Mouse (Mus musculus) intestine, postnatal 0 days (tissue): ENCODE data around the gene Cir1. TPM values are rescaled to one million over a fixed set of nuclear protein-coding genes. Genes with fewer than 3 reads are reported as not detected.

Experiments used
- ATAC-seq: fragments of 200-750 bp; cut with Nextera tagmentation; 2 replicates; pipeline ENCODE4 v1.8.0; 2017; ENCODE audit warnings: mild to moderate bottlenecking, moderate TSS enrichment, moderate library complexity
- H3K27ac ChIP-seq: fragments of 300-500 bp; sonication (generic); 2 replicates; pipeline ENCODE4 v1.5.1; 2014; ENCODE audit warnings: mild to moderate bottlenecking, low read depth, low read length, moderate library complexity
- H3K27me3 ChIP-seq: fragments of 300-500 bp; sonication (generic); replicated peaks from 2 replicates; pipeline ENCODE4 v1.6.1; 2014; ENCODE audit warnings: low read length, mixed read lengths; ENCODE audit not compliant: control insufficient read depth, insufficient read depth
- H3K36me3 ChIP-seq: fragments of 300-500 bp; sonication (generic); 2 replicates; pipeline ENCODE4 v1.6.1; 2014; ENCODE audit warnings: mild to moderate bottlenecking, moderate library complexity; ENCODE audit not compliant: control insufficient read depth, insufficient read depth
- H3K4me1 ChIP-seq: fragments of 300-500 bp; sonication (generic); replicated peaks from 2 replicates; pipeline ENCODE4 v1.6.1; 2014; ENCODE audit warnings: antibody characterized with exemption, low read length, mixed read lengths; ENCODE audit not compliant: control insufficient read depth, insufficient read depth
- H3K4me2 ChIP-seq: fragments of 300-500 bp; sonication (generic); replicated peaks from 2 replicates; pipeline ENCODE4 v1.6.1; 2014; ENCODE audit warnings: low read depth, mild to moderate bottlenecking, moderate library complexity
- H3K4me3 ChIP-seq: fragments of 300-500 bp; sonication (generic); 2 replicates; pipeline ENCODE4 v1.5.1; 2014; ENCODE audit warnings: low read depth, low read length
- H3K9ac ChIP-seq: fragments of 300-500 bp; sonication (generic); 2 replicates; pipeline ENCODE4 v1.6.1; 2014; ENCODE audit warnings: mild to moderate bottlenecking, low read depth, low read length
- H3K9me3 ChIP-seq: fragments of 300-500 bp; sonication (generic); 2 replicates; pipeline ENCODE4 v1.6.1; 2016; ENCODE audit warnings: mixed run types; ENCODE audit not compliant: control insufficient read depth
- CTCF ChIP-seq: sonication (generic); IDR thresholded peaks from 2 replicates; pipeline ENCODE4 v1.5.1; 2016; ENCODE audit warnings: low read depth, mild to moderate bottlenecking, control low read depth, antibody characterized with exemption, moderate library complexity
- WGBS: fragments of 180-500 bp; shearing (Covaris S2); extraction: QIAGEN DNeasy Blood & Tissue Kit; methylation state at CpG from one replicate; pipeline ENCODE4 v1.1.7; 2014; 5-methylcytosine and 5-hydroxymethylcytosine counted together
- polyA plus RNA-seq: library from polyadenylated mRNA; unstranded; fragments of >200 nt; fragmentation: Nextera tagmentation; extraction: Ambion mirVana; gene quantifications from 2 replicates; pipeline ENCODE4 v1.2.1, GENCODE M21; 2015

Cir1 gene
- polyA plus RNA-seq, 1 experiment from 2014 or later = 17.1 TPM

- Histone ChIP-seq H3K36me3 (no peaks in the 10 kb centered on the region), H3K4me1 (peaks cover 4% of the 10 kb centered on the region; the same call in 1 of the 2 replicates), H3K27me3 (peaks cover 64% of the 10 kb centered on the region), H3K4me2 (peak overlapping the region; percentile 64), H3K27ac (no peak overlapping the region), H3K9me3 (no peaks in the 10 kb centered on the region), H3K4me3 (peak overlapping the region; percentile 40), H3K9ac (no peak overlapping the region)
- 0 out of 2 replicates have a peak, but pooled peaks have one; percentile 19 for ATAC-seq
- no peak for TF ChIP-seq CTCF
- WGBS = 2% methylated on average over 38 of the region's 38 CpGs
Measured at GRCm38 (mm10) chr2:73263794-73264610, 48.5 kb downstream of the Cir1 start.

- H3K27ac ChIP-seq = no peak overlapping the region
- H3K4me3 ChIP-seq = peak overlapping the region; percentile 40
- H3K9ac ChIP-seq = no peak overlapping the region
- no peaks in the 10 kb centered on the region for H3K36me3 ChIP-seq
- H3K4me1 ChIP-seq = peaks cover 4% of the 10 kb centered on the region; the same call in 1 of the 2 replicates
- no peaks in the 10 kb centered on the region for H3K9me3 ChIP-seq
- H3K27me3 ChIP-seq = peaks cover 58% of the 10 kb centered on the region
- no peak for ATAC-seq
- peak overlapping the region; percentile 64 for H3K4me2 ChIP-seq
- WGBS = 13% methylated on average over 16 of the region's 16 CpGs
- no peak for TF ChIP-seq CTCF
Measured at GRCm38 (mm10) chr2:73263172-73263765, 49.2 kb downstream of the Cir1 start.

- Histone ChIP-seq H3K27ac (no peak overlapping the region), H3K9me3 (no peaks in the 10 kb centered on the region), H3K4me3 (no peak overlapping the region), H3K4me1 (no peaks in the 10 kb centered on the region), H3K27me3 (no peaks in the 10 kb centered on the region), H3K36me3 (no peaks in the 10 kb centered on the region), H3K9ac (no peak overlapping the region), H3K4me2 (no peak overlapping the region)
- ATAC-seq = no peak
- TF ChIP-seq CTCF = no peak
- WGBS = 84% methylated on average over 4 of the region's 4 CpGs
Measured at GRCm38 (mm10) chr2:73248701-73249100, 63.8 kb downstream of the Cir1 start.

GRCm38 (mm10) chr2:73241299-73241698 is 71.2 kb downstream of the Cir1 start:
- H3K9ac ChIP-seq = no peak overlapping the region
- WGBS = 72% methylated on average over 4 of the region's 4 CpGs
- no peak for TF ChIP-seq CTCF
- ATAC-seq = no peak
- H3K4me1 ChIP-seq = no peaks in the 10 kb centered on the region
- H3K27ac ChIP-seq = no peak overlapping the region
- H3K27me3 ChIP-seq = no peaks in the 10 kb centered on the region
- no peak overlapping the region for H3K4me2 ChIP-seq
- H3K36me3 ChIP-seq = no peaks in the 10 kb centered on the region
- H3K4me3 ChIP-seq = no peak overlapping the region
- H3K9me3 ChIP-seq = no peaks in the 10 kb centered on the region

Other genes with a start within 250 kb of the Cir1 start
- gene Ola1, start 93.8 kb downstream of the Cir1 start, polyA plus RNA-seq = 42.3 and 43.3 TPM in 2 replicates
- gene Sp9, start 40.8 kb downstream of the Cir1 start, polyA plus RNA-seq = not detected in 2 replicates
- gene Scrn3, start 100 bp downstream of the Cir1 start, polyA plus RNA-seq = 7.8 and 8.7 TPM in 2 replicates
- gene Gpr155, start 73.9 kb upstream of the Cir1 start, polyA plus RNA-seq = 18.1 and 22.6 TPM in 2 replicates
- 9.9 and 10.3 TPM in 2 replicates for gene Wipf1, start 217.0 kb upstream of the Cir1 start, polyA plus RNA-seq